Mouse (Mus musculus): ENCODE results near the gene Atf1. TPM values are rescaled to one million over a fixed set of nuclear protein-coding genes. Genes with fewer than 3 reads are reported as not detected.

Atf1 gene
- polyA plus RNA-seq, 1 experiment from 2014 or later: 14.4 TPM

DNA sequence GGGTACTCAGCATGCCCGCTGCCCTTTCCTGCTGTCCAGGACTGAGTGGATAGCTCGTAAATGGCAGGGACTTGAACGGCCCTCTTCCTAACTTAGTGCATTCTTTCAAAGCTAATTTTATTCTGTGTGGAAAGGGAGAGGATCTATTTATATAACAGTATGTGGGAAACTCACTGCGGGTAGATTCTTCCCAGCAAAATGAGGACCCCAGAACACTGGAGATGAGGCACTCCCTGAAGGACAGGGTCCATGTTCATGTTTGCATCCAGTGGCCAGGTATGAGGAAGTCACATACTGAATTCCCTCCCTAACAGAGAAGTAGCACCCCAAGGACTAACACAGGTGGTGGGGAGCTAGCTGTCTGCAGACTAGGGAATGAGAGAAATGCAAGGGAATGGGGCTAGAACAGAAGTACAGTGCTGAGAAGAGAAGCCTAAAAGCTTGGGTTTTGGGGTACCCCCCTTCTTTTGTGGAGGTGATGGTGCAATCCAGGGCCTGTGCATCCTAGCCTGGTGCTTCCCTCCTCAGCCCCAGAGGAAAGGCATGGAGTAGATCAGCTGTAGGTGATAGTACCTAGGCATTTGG is 25.1 kb upstream of the Atf1 start:
- DNase-seq: no peak
- WGBS: 94% methylated on average over 4 of the region's 4 CpGs
- Histone ChIP-seq H3K4me2 (ENCODE audit: low read length) (no peak overlapping the region), H3K36me3 (ENCODE audit: control insufficient read depth, insufficient read depth, low read length) (peaks cover 91% of the 10 kb centered on the region), H3K9ac (replicated peaks; ENCODE audit: low read length) (no peak overlapping the region), H3K9me3 (ENCODE audit: control insufficient read depth, low read length) (no peaks in the 10 kb centered on the region), H3K4me3 (replicated peaks; ENCODE audit: low read depth, low read length) (no peak overlapping the region), H3K27me3 (ENCODE audit: control insufficient read depth, insufficient read depth, low read length) (no peaks in the 10 kb centered on the region), H3K27ac (replicated peaks; ENCODE audit: low read depth, low read length) (no peak overlapping the region), H3K4me1 (ENCODE audit: control insufficient read depth, insufficient read depth, low read length) (no peaks in the 10 kb centered on the region)
- ATAC-seq (ENCODE audit: low FRiP score, low TSS enrichment): no peak

DNA sequence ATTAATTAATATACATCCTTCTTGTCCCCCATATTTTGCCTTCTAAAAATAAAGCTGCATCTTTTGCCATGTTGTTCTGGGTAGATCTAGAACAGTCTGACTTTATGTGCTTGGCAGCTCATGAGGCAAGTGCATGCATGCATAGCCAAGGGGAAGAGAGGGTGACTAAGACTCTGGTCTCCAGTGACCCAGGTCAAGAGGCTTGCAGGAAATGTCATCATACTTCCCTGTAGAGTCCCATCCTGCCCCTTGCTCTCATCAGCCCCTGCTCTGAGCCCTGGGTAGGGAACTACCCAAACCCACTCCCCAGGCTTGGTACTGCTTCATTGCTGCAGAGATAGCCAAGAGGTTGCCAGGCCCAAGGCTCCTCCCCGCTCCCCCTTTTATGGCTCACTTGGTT is 23.0 kb upstream of the Atf1 start:
- Histone ChIP-seq H3K9ac (replicated peaks; ENCODE audit: low read length) (no peak overlapping the region), H3K27me3 (ENCODE audit: control insufficient read depth, insufficient read depth, low read length) (no peaks in the 10 kb centered on the region), H3K4me2 (ENCODE audit: low read length) (no peak overlapping the region), H3K36me3 (ENCODE audit: control insufficient read depth, insufficient read depth, low read length) (peaks cover 92% of the 10 kb centered on the region), H3K4me3 (replicated peaks; ENCODE audit: low read depth, low read length) (no peak overlapping the region), H3K27ac (replicated peaks; ENCODE audit: low read depth, low read length) (no peak overlapping the region), H3K9me3 (ENCODE audit: control insufficient read depth, low read length) (no peaks in the 10 kb centered on the region), H3K4me1 (ENCODE audit: control insufficient read depth, insufficient read depth, low read length) (no peaks in the 10 kb centered on the region)
- 100% methylated on average over 1 of the region's 1 CpGs for WGBS
- no peak for ATAC-seq (ENCODE audit: low FRiP score, low TSS enrichment)
- DNase-seq: no peak

DNA sequence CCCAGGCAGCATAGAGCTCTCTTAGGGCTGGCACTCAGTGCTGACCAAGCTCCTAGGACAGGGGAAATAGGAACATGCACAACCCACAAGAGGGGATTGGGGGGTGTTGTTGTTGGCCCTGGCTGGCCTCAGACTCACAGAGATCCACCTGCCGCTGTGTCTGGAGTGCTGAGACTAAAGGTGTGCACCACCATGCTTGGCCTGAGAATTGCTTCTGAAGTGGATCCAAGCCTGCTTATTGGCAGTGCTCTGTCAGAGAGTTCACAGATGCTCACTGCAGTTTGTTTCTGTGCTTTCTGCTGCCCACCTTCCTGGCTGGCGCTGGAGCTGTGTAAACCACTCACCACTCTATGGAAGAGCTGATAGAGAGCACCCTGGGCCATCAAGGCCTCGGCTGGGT is 17.6 kb upstream of the Atf1 start:
- Histone ChIP-seq H3K4me3 (replicated peaks; ENCODE audit: low read depth, low read length) (no peak overlapping the region), H3K27ac (replicated peaks; ENCODE audit: low read depth, low read length) (no peak overlapping the region), H3K4me1 (ENCODE audit: control insufficient read depth, insufficient read depth, low read length) (no peaks in the 10 kb centered on the region), H3K36me3 (ENCODE audit: control insufficient read depth, insufficient read depth, low read length) (peaks cover 98% of the 10 kb centered on the region), H3K9me3 (ENCODE audit: control insufficient read depth, low read length) (no peaks in the 10 kb centered on the region), H3K9ac (replicated peaks; ENCODE audit: low read length) (no peak overlapping the region), H3K4me2 (ENCODE audit: low read length) (no peak overlapping the region), H3K27me3 (ENCODE audit: control insufficient read depth, insufficient read depth, low read length) (no peaks in the 10 kb centered on the region)
- 99% methylated on average over 3 of the region's 3 CpGs for WGBS
- ATAC-seq (ENCODE audit: low FRiP score, low TSS enrichment) (no peak), DNase-seq (no peak)

DNA sequence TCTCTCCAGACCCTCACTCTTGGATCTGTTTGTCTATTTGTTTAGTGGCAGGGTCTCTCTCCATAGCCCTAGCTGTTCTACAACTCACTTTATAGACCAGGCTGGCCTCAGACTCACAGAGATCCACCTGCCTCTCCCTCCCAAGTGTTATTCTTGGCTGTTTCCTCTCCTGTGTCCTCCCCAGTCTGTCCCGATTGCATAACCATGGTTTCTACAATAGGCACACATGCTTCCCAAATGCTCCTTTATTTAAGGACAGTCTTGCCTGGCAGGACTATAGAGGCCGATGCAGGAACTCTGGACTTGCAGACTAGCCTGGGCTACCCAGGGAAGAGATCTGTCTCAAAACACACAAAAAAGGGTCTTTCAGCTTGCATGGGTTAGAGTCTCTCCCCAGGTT is 14.3 kb upstream of the Atf1 start:
- Histone ChIP-seq H3K4me3 (replicated peaks; ENCODE audit: low read depth, low read length) (no peak overlapping the region), H3K4me2 (ENCODE audit: low read length) (no peak overlapping the region), H3K27ac (replicated peaks; ENCODE audit: low read depth, low read length) (no peak overlapping the region), H3K9me3 (ENCODE audit: control insufficient read depth, low read length) (no peaks in the 10 kb centered on the region), H3K4me1 (ENCODE audit: control insufficient read depth, insufficient read depth, low read length) (no peaks in the 10 kb centered on the region), H3K9ac (replicated peaks; ENCODE audit: low read length) (no peak overlapping the region), H3K27me3 (ENCODE audit: control insufficient read depth, insufficient read depth, low read length) (no peaks in the 10 kb centered on the region), H3K36me3 (ENCODE audit: control insufficient read depth, insufficient read depth, low read length) (peaks cover 94% of the 10 kb centered on the region)
- DNase-seq (no peak), ATAC-seq (ENCODE audit: low FRiP score, low TSS enrichment) (no peak)
- WGBS: 93% methylated on average over 2 of the region's 2 CpGs

- Histone ChIP-seq H3K9me3 (ENCODE audit: control insufficient read depth, low read length) (no peaks in the 10 kb centered on the region), H3K4me2 (ENCODE audit: low read length) (no peak overlapping the region), H3K4me1 (ENCODE audit: control insufficient read depth, insufficient read depth, low read length) (no peaks in the 10 kb centered on the region), H3K4me3 (replicated peaks; ENCODE audit: low read depth, low read length) (no peak overlapping the region), H3K27ac (replicated peaks; ENCODE audit: low read depth, low read length) (no peak overlapping the region), H3K27me3 (ENCODE audit: control insufficient read depth, insufficient read depth, low read length) (no peaks in the 10 kb centered on the region), H3K9ac (replicated peaks; ENCODE audit: low read length) (no peak overlapping the region), H3K36me3 (ENCODE audit: control insufficient read depth, insufficient read depth, low read length) (peaks cover 78% of the 10 kb centered on the region)
- no peak for ATAC-seq (ENCODE audit: low FRiP score, low TSS enrichment)
- WGBS: 94% methylated on average over 11 of the region's 11 CpGs
- DNase-seq: no peak
These were observed 12.5 kb upstream of the Atf1 start for GRCm38 (mm10) chr15:100215092-100215491.

DNA sequence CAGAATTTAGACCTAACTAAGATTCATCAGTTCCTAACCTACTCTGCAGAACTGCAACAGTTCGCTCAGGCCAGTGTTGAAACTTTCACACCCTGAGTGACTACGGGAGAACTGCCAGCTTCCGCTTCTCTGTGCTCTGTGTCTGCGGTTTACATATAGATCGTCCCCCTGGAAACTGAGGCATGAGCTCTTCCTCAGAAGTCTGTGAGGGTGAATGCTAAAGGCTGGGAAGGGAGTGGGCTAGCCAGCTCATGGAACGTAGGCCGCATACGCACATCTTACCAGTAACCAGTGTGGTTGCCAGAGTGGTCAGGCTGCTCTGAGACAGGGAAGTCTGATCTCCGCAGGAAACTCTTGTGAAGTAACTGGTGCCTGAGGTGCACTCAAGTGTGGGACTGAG is 11.4 kb upstream of the Atf1 start:
- ATAC-seq (ENCODE audit: low FRiP score, low TSS enrichment): no peak
- no peaks in the 10 kb centered on the region for H3K4me1 ChIP-seq (ENCODE audit: control insufficient read depth, insufficient read depth, low read length)
- no peak overlapping the region for H3K4me2 ChIP-seq (ENCODE audit: low read length)
- no peaks in the 10 kb centered on the region for H3K9me3 ChIP-seq (ENCODE audit: control insufficient read depth, low read length)
- no peak overlapping the region for H3K27ac ChIP-seq (replicated peaks; ENCODE audit: low read depth, low read length)
- no peaks in the 10 kb centered on the region for H3K27me3 ChIP-seq (ENCODE audit: control insufficient read depth, insufficient read depth, low read length)
- WGBS: 95% methylated on average over 9 of the region's 9 CpGs
- no peak overlapping the region for H3K9ac ChIP-seq (replicated peaks; ENCODE audit: low read length)
- DNase-seq: no peak
- peaks cover 67% of the 10 kb centered on the region for H3K36me3 ChIP-seq (ENCODE audit: control insufficient read depth, insufficient read depth, low read length)
- no peak overlapping the region for H3K4me3 ChIP-seq (replicated peaks; ENCODE audit: low read depth, low read length)

- H3K27me3 ChIP-seq (ENCODE audit: control insufficient read depth, insufficient read depth, low read length): no peaks in the 10 kb centered on the region
- no peak overlapping the region for H3K9ac ChIP-seq (replicated peaks; ENCODE audit: low read length)
- no peak overlapping the region for H3K4me2 ChIP-seq (ENCODE audit: low read length)
- H3K4me1 ChIP-seq (ENCODE audit: control insufficient read depth, insufficient read depth, low read length): no peaks in the 10 kb centered on the region
- DNase-seq (no peak), ATAC-seq (ENCODE audit: low FRiP score, low TSS enrichment) (no peak)
- H3K36me3 ChIP-seq (ENCODE audit: control insufficient read depth, insufficient read depth, low read length): peaks cover 49% of the 10 kb centered on the region
- H3K9me3 ChIP-seq (ENCODE audit: control insufficient read depth, low read length): no peaks in the 10 kb centered on the region
- H3K27ac ChIP-seq (replicated peaks; ENCODE audit: low read depth, low read length): no peak overlapping the region
- WGBS: 93% methylated on average over 3 of the region's 3 CpGs
- no peak overlapping the region for H3K4me3 ChIP-seq (replicated peaks; ENCODE audit: low read depth, low read length)
These were observed 9.6 kb upstream of the Atf1 start for GRCm38 (mm10) chr15:100218018-100218417.

GRCm38 (mm10) chr15:100219396-100219795 is 8.2 kb upstream of the Atf1 start:
- 84% methylated on average over 1 of the region's 1 CpGs for WGBS
- no peak for ATAC-seq (ENCODE audit: low FRiP score, low TSS enrichment)

GRCm38 (mm10) chr15:100220916-100221315 is 6.7 kb upstream of the Atf1 start:
- 92% methylated on average over 7 of the region's 7 CpGs for WGBS
- no peak for ATAC-seq (ENCODE audit: low FRiP score, low TSS enrichment)
- no peak overlapping the region for H3K4me3 ChIP-seq (replicated peaks; ENCODE audit: low read depth, low read length)

More at GRCm38 (mm10) chr15:100219396-100219795, 8.2 kb upstream of the Atf1 start:
- DNase-seq: no peak
- H3K4me1 ChIP-seq (ENCODE audit: control insufficient read depth, insufficient read depth, low read length): no peaks in the 10 kb centered on the region
- H3K9ac ChIP-seq (replicated peaks; ENCODE audit: low read length): no peak overlapping the region
- no peak overlapping the region for H3K4me2 ChIP-seq (ENCODE audit: low read length)
- peaks cover 36% of the 10 kb centered on the region for H3K36me3 ChIP-seq (ENCODE audit: control insufficient read depth, insufficient read depth, low read length)
- no peak overlapping the region for H3K4me3 ChIP-seq (replicated peaks; ENCODE audit: low read depth, low read length)
- no peak overlapping the region for H3K27ac ChIP-seq (replicated peaks; ENCODE audit: low read depth, low read length)
- no peaks in the 10 kb centered on the region for H3K9me3 ChIP-seq (ENCODE audit: control insufficient read depth, low read length)
- no peaks in the 10 kb centered on the region for H3K27me3 ChIP-seq (ENCODE audit: control insufficient read depth, insufficient read depth, low read length)

More at GRCm38 (mm10) chr15:100220916-100221315, 6.7 kb upstream of the Atf1 start:
- Histone ChIP-seq H3K36me3 (ENCODE audit: control insufficient read depth, insufficient read depth, low read length) (peaks cover 20% of the 10 kb centered on the region), H3K27ac (replicated peaks; ENCODE audit: low read depth, low read length) (no peak overlapping the region), H3K27me3 (ENCODE audit: control insufficient read depth, insufficient read depth, low read length) (no peaks in the 10 kb centered on the region), H3K4me1 (ENCODE audit: control insufficient read depth, insufficient read depth, low read length) (no peaks in the 10 kb centered on the region), H3K9me3 (ENCODE audit: control insufficient read depth, low read length) (no peaks in the 10 kb centered on the region), H3K4me2 (ENCODE audit: low read length) (no peak overlapping the region), H3K9ac (replicated peaks; ENCODE audit: low read length) (no peak overlapping the region)
- DNase-seq: no peak

All from midbrain, embryonic 14.5 days (tissue).